Mouse (Mus musculus): ENCODE data around the gene As3mt. TPM values are rescaled to one million over a fixed set of nuclear protein-coding genes. Genes with fewer than 3 reads are reported as not detected.

Gene As3mt
- polyA plus RNA-seq (2021; fragmentation: Nextera tagmentation): 25.5 and 27.5 TPM in 2 replicates
- long read RNA-seq, experiment 1, transcript As3mt-201 (11 exons, 1,736 nt): major isoform, 24 of 47 reads
- long read RNA-seq, experiment 1, partial matches to known transcripts: 17 of 47 reads
- long read RNA-seq, experiment 1, other reads (novel, unspliced or antisense): 2 of 47 reads
- long read RNA-seq, experiment 2, transcript As3mt-204 (10 exons, 1,659 nt): minor isoform, 7 of 120 reads
- long read RNA-seq, experiment 2, transcript As3mt-201 (11 exons, 1,736 nt): major isoform, 61 of 120 reads
- long read RNA-seq, experiment 2, partial matches to known transcripts: 38 of 120 reads
- long read RNA-seq, experiment 2, other reads (novel, unspliced or antisense): 13 of 120 reads

GRCm38 (mm10) chr19:46707296-46708151, at the start of gene As3mt:
Gene As3mt, plus strand, starts transcription at chr19:46707458.

GRCm38 (mm10) chr19:46672766-46673418, 34.4 kb upstream of the As3mt start, which contains the start of gene Cyp17a1:
Gene Cyp17a1, minus strand, starts transcription at chr19:46673172.

GRCm38 (mm10) chr19:46689460-46690372, 17.5 kb upstream of the As3mt start, which contains the start of gene Borcs7:
Gene Borcs7, plus strand, starts transcription at chr19:46689906.

DNA sequence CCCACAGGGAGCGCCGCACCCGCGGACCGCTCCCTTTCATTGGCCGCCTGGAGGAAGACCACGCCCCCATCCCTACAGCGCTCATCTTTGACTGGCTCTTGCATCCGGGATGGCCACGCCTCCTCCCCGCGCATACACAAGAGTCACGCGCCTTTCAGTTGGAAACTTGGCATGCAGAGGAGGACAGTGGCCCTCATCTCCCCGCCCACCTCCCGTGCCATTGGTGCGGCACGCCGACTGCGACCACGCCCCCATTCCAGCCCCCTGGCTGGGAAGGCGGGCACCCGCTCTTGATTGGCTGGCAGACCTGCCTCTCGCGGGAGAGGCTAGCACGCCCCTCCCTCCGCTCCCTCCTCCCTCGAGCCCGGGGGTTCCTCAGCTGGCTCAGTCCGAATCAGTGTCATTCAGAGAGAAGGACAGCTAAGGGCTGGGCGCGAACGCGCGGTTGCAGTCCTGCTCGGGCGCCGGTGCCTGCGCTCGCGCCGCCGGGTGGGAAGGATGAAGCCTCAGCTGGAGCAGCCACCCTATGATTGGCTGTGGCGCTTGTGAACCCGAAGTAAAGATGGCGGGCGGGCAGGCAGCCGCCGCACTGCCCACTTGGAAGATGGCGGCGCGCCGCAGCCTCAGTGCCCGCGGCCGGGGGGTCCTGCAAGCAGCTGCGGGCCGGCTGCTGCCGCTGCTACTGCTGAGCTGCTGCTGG, 54.1 kb downstream of the As3mt start, which contains the start of gene Cnnm2:
Cnnm2 (plus strand) TSS at position 350 of the 700 bp plus-strand sequence.

Other genes with a start within 250 kb of the As3mt start
- 10.4 and 12.3 TPM in 2 replicates for gene Trim8, start 205.8 kb upstream of the As3mt start, polyA plus RNA-seq (2021; fragmentation: Nextera tagmentation)
- gene Arl3, start 134.3 kb upstream of the As3mt start, polyA plus RNA-seq (2021; fragmentation: Nextera tagmentation): 258 and 293 TPM in 2 replicates
- 0.88 and 1.0 TPM in 2 replicates for gene Sfxn2, start 134.1 kb upstream of the As3mt start, polyA plus RNA-seq (2021; fragmentation: Nextera tagmentation)
- gene Wbp1l, start 108.4 kb upstream of the As3mt start, polyA plus RNA-seq (2021; fragmentation: Nextera tagmentation): 4.4 and 4.6 TPM in 2 replicates
- not detected in 2 replicates for gene Cyp17a1, start 34.3 kb upstream of the As3mt start, polyA plus RNA-seq (2021; fragmentation: Nextera tagmentation)
- gene Borcs7, start 17.6 kb upstream of the As3mt start, polyA plus RNA-seq (2021; fragmentation: Nextera tagmentation): 34.4 and 36.1 TPM in 2 replicates
- 18.7 and 22.1 TPM in 2 replicates for gene Cnnm2, start 54.1 kb downstream of the As3mt start, polyA plus RNA-seq (2021; fragmentation: Nextera tagmentation)